Mouse (Mus musculus): ENCODE data around the gene Birc2. TPM values are rescaled to one million over a fixed set of nuclear protein-coding genes. Genes with fewer than 3 reads are reported as not detected.
"Not testable (repeated sequence)": the region's sequence is repeated elsewhere in the genome, so short reads cannot be mapped to it uniquely, and the experiment has no call there.

The Birc2 gene
- polyA plus RNA-seq, 1 experiment from 2014 or later = 26.9 TPM

GRCm38 (mm10) chr9:7870556-7871315 is 33.9 kb upstream of the Birc2 start:
- Histone ChIP-seq H3K27ac (ENCODE audit: low read length) (peak overlapping the region; percentile 71; the same call in 1 of the 2 replicates), H3K9ac (ENCODE audit: low read depth, low read length) (no peak overlapping the region), H3K4me3 (ENCODE audit: low read length) (no peak overlapping the region), H3K36me3 (ENCODE audit: control insufficient read depth, insufficient read depth, low read length) (peaks cover 6% of the 10 kb centered on the region), H3K9me3 (ENCODE audit: control insufficient read depth, low read length) (no peaks in the 10 kb centered on the region), H3K27me3 (replicated peaks; ENCODE audit: control insufficient read depth, insufficient read depth, low read length) (no peaks in the 10 kb centered on the region), H3K4me2 (ENCODE audit: low read depth, low read length) (no peak overlapping the region), H3K4me1 (ENCODE audit: control insufficient read depth, insufficient read depth, low read length) (0 out of 2 replicates have a peak, but pooled peaks cover 8% of the 10 kb centered on the region)
- 80% methylated on average over 10 of the region's 10 CpGs for WGBS
- ATAC-seq = no peak

- Histone ChIP-seq H3K27me3 (replicated peaks; ENCODE audit: control insufficient read depth, insufficient read depth, low read length) (no peaks in the 10 kb centered on the region), H3K9ac (ENCODE audit: low read depth, low read length) (no peak overlapping the region)
- ATAC-seq = no peak
Measured at GRCm38 (mm10) chr9:7868838-7869491, 32.1 kb upstream of the Birc2 start.

DNA sequence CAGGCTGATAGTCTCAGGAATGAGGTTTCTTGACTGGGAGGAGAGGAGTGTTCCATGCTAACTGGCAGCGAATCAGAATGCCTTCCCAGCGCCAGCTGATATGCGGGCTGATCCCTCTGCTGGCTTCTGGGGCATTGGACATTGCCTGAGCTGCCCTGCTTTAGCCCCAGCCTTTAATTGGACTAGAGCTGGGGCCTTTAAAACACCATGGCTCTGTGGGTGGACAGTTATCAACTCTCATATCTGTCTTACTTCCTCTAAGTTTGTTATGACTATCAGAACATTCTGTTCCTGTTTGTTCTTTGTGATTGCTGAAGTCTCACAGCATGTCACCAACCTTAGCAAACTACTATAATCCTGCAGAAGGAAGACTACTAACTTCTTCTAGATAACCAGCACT is 31.1 kb upstream of the Birc2 start:
- Histone ChIP-seq H3K9ac (ENCODE audit: low read depth, low read length) (no peak overlapping the region), H3K4me1 (ENCODE audit: control insufficient read depth, insufficient read depth, low read length) (0 out of 2 replicates have a peak, but pooled peaks cover 8% of the 10 kb centered on the region), H3K36me3 (ENCODE audit: control insufficient read depth, insufficient read depth, low read length) (peaks cover 8% of the 10 kb centered on the region), H3K27me3 (replicated peaks; ENCODE audit: control insufficient read depth, insufficient read depth, low read length) (no peaks in the 10 kb centered on the region), H3K4me3 (ENCODE audit: low read length) (no peak overlapping the region), H3K4me2 (ENCODE audit: low read depth, low read length) (no peak overlapping the region), H3K27ac (ENCODE audit: low read length) (no peak overlapping the region), H3K9me3 (ENCODE audit: control insufficient read depth, low read length) (no peaks in the 10 kb centered on the region)
- no peak for ATAC-seq
- 96% methylated on average over 3 of the region's 3 CpGs for WGBS

More at GRCm38 (mm10) chr9:7868838-7869491, 32.1 kb upstream of the Birc2 start:
- Histone ChIP-seq H3K9me3 (ENCODE audit: control insufficient read depth, low read length) (no peaks in the 10 kb centered on the region), H3K4me1 (ENCODE audit: control insufficient read depth, insufficient read depth, low read length) (0 out of 2 replicates have a peak, but pooled peaks cover 8% of the 10 kb centered on the region), H3K36me3 (ENCODE audit: control insufficient read depth, insufficient read depth, low read length) (peaks cover 8% of the 10 kb centered on the region), H3K4me2 (ENCODE audit: low read depth, low read length) (no peak overlapping the region), H3K27ac (ENCODE audit: low read length) (no peak overlapping the region), H3K4me3 (ENCODE audit: low read length) (no peak overlapping the region)
- 88% methylated on average over 4 of the region's 4 CpGs for WGBS

- not testable (repeated sequence) for H3K4me1 ChIP-seq (ENCODE audit: control insufficient read depth, insufficient read depth, low read length); H3K27ac ChIP-seq (ENCODE audit: low read length); H3K9ac ChIP-seq (ENCODE audit: low read depth, low read length); H3K9me3 ChIP-seq (ENCODE audit: control insufficient read depth, low read length); H3K36me3 ChIP-seq (ENCODE audit: control insufficient read depth, insufficient read depth, low read length); H3K4me2 ChIP-seq (ENCODE audit: low read depth, low read length); H3K27me3 ChIP-seq (replicated peaks; ENCODE audit: control insufficient read depth, insufficient read depth, low read length); ATAC-seq; H3K4me3 ChIP-seq (ENCODE audit: low read length)
- 79% methylated on average over 2 of the region's 2 CpGs for WGBS
Measured at GRCm38 (mm10) chr9:7866981-7867380, 30.1 kb upstream of the Birc2 start.

DNA sequence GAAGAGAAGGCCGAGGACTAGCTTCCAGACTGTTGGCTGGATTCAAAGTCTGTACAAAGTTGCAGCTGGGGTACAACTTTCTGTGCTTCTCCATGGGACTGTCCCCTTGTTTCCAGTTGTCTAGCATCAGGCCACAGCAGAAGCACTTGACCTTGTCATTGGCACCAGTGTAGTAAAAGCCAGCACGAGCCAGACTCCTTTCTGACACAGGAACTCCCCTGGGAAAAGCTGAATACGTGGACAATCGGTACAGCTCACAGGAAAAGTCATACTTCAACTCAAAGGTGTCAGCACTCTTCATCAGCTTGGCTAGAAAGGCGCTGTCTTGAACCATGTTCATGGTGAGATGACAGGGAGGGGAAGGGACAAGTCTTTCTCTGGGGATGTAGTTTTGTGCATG is 24.1 kb upstream of the Birc2 start:
- no peaks in the 10 kb centered on the region for H3K4me1 ChIP-seq (ENCODE audit: control insufficient read depth, insufficient read depth, low read length)
- peaks cover 5% of the 10 kb centered on the region; the same call in 1 of the 2 replicates for H3K36me3 ChIP-seq (ENCODE audit: control insufficient read depth, insufficient read depth, low read length)
- H3K4me3 ChIP-seq (ENCODE audit: low read length) = no peak overlapping the region
- no peaks in the 10 kb centered on the region for H3K9me3 ChIP-seq (ENCODE audit: control insufficient read depth, low read length)
- no peaks in the 10 kb centered on the region for H3K27me3 ChIP-seq (replicated peaks; ENCODE audit: control insufficient read depth, insufficient read depth, low read length)
- no peak overlapping the region for H3K9ac ChIP-seq (ENCODE audit: low read depth, low read length)
- 83% methylated on average over 5 of the region's 5 CpGs for WGBS
- ATAC-seq = no peak
- H3K27ac ChIP-seq (ENCODE audit: low read length) = no peak overlapping the region
- H3K4me2 ChIP-seq (ENCODE audit: low read depth, low read length) = no peak overlapping the region

DNA sequence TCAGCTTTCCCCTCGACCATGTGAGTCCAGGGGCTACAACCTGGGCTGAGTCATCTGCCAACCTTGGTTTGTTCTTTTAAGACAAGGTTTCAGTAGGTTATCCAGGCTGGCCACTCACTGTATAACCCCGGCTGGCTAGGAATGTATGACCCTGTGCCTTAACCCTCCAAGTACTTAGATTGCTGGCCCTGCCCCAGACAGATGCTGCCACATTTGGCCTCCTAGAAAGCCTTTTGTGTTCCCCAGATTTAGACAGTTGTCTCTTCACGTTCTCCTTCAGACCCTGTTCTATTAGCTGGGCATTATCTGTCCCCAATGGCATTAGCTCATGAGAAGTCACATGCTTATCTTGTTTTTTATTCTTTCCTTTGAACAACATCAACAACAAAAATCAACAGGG is 19.0 kb upstream of the Birc2 start:
- Histone ChIP-seq H3K9me3 (ENCODE audit: control insufficient read depth, low read length) (no peaks in the 10 kb centered on the region), H3K36me3 (ENCODE audit: control insufficient read depth, insufficient read depth, low read length) (peaks cover 3% of the 10 kb centered on the region; the same call in 1 of the 2 replicates), H3K27ac (ENCODE audit: low read length) (no peak overlapping the region), H3K27me3 (replicated peaks; ENCODE audit: control insufficient read depth, insufficient read depth, low read length) (no peaks in the 10 kb centered on the region), H3K4me2 (ENCODE audit: low read depth, low read length) (no peak overlapping the region), H3K4me3 (ENCODE audit: low read length) (no peak overlapping the region), H3K9ac (ENCODE audit: low read depth, low read length) (no peak overlapping the region), H3K4me1 (ENCODE audit: control insufficient read depth, insufficient read depth, low read length) (no peaks in the 10 kb centered on the region)
- 68% methylated on average over 3 of the region's 3 CpGs for WGBS
- no peak for ATAC-seq

DNA sequence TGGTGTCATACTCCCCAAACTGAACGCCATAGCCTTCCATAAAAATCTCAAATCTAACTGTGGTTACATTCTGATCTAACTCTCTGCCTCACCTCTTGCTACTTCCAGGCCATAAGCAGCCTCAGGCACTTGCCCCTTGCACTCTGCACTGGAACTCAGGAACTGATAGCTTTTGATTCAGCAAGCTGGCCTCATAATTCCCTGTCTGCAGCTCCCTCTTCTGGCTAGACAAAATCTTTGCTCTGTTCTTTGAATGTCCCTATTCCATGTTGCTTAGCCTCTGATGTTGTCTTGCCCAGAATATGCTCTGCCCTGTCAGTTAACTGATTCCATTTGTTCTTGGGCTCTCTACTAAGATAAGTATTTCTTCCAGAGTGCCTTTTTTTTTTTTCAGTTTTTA is 18.5 kb upstream of the Birc2 start:
- Histone ChIP-seq H3K27me3 (replicated peaks; ENCODE audit: control insufficient read depth, insufficient read depth, low read length) (no peaks in the 10 kb centered on the region), H3K4me3 (ENCODE audit: low read length) (no peak overlapping the region), H3K9me3 (ENCODE audit: control insufficient read depth, low read length) (no peaks in the 10 kb centered on the region), H3K9ac (ENCODE audit: low read depth, low read length) (no peak overlapping the region), H3K4me2 (ENCODE audit: low read depth, low read length) (no peak overlapping the region), H3K4me1 (ENCODE audit: control insufficient read depth, insufficient read depth, low read length) (no peaks in the 10 kb centered on the region), H3K36me3 (ENCODE audit: control insufficient read depth, insufficient read depth, low read length) (peaks cover 3% of the 10 kb centered on the region; the same call in 1 of the 2 replicates), H3K27ac (ENCODE audit: low read length) (no peak overlapping the region)
- 57% methylated on average over 1 of the region's 1 CpGs for WGBS
- ATAC-seq = peak; percentile 82

DNA sequence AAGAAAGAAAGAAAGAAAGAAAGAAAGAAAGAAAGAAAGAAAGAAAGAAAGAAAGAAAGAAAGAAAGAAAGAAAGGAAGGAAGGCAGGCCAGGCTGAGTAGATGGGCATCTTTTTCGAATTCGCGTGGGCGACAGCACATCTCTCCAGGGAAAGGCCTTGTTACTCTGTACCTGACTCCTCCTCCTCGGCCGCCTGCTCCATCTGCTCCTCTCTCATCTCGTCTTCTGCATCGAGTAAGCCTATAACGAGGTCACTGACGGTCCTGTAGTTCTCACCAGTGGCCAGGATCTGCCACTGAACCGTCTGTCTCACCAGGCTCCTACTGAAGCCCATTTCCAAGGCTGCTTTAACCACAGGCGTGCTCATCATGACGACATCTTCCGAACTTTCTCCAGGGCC is 17.3 kb upstream of the Birc2 start:
- H3K4me1 ChIP-seq (ENCODE audit: control insufficient read depth, insufficient read depth, low read length); H3K27ac ChIP-seq (ENCODE audit: low read length); H3K9me3 ChIP-seq (ENCODE audit: control insufficient read depth, low read length); H3K36me3 ChIP-seq (ENCODE audit: control insufficient read depth, insufficient read depth, low read length); ATAC-seq; H3K4me2 ChIP-seq (ENCODE audit: low read depth, low read length); H3K27me3 ChIP-seq (replicated peaks; ENCODE audit: control insufficient read depth, insufficient read depth, low read length); H3K9ac ChIP-seq (ENCODE audit: low read depth, low read length); H3K4me3 ChIP-seq (ENCODE audit: low read length): not testable (repeated sequence)
- 79% methylated on average over 14 of the region's 14 CpGs for WGBS

GRCm38 (mm10) chr9:7852346-7853230 is 15.7 kb upstream of the Birc2 start:
- H3K27me3 ChIP-seq (replicated peaks; ENCODE audit: control insufficient read depth, insufficient read depth, low read length) = no peaks in the 10 kb centered on the region
- H3K9me3 ChIP-seq (ENCODE audit: control insufficient read depth, low read length) = no peaks in the 10 kb centered on the region
- no peaks in the 10 kb centered on the region for H3K4me1 ChIP-seq (ENCODE audit: control insufficient read depth, insufficient read depth, low read length)
- no peak overlapping the region for H3K9ac ChIP-seq (ENCODE audit: low read depth, low read length)
- ATAC-seq = peak; percentile 38; the same call in 1 of the 2 replicates
- no peak overlapping the region for H3K27ac ChIP-seq (ENCODE audit: low read length)
- peaks cover 3% of the 10 kb centered on the region; the same call in 1 of the 2 replicates for H3K36me3 ChIP-seq (ENCODE audit: control insufficient read depth, insufficient read depth, low read length)
- no peak overlapping the region for H3K4me2 ChIP-seq (ENCODE audit: low read depth, low read length)
- WGBS = 77% methylated on average over 4 of the region's 4 CpGs
- no peak overlapping the region for H3K4me3 ChIP-seq (ENCODE audit: low read length)

All from intestine, embryonic 16.5 days (tissue).